Mouse (Mus musculus) Patski (cell line): ENCODE data around the gene Als2cl. TPM values are rescaled to one million over a fixed set of nuclear protein-coding genes. Genes with fewer than 3 reads are reported as not detected.

Experiments
- ATAC-seq: fragments of 100-300 bp; one replicate; pipeline ENCODE4 v1.8.0; 2021
- CTCF ChIA-PET: fragments of 350-600 bp; sonication (Branson Sonifier 250); formaldehyde crosslinking; loops from one replicate; lab custom pipeline; 2022; ENCODE audit warnings: inconsistent platforms; lab: Charles Lee
- POLR2A ChIA-PET: fragments of 350-600 bp; sonication (Branson Sonifier 250); formaldehyde crosslinking; loops from one replicate; lab custom pipeline; 2022; ENCODE audit warnings: antibody characterized with exemption, inconsistent platforms; lab: Charles Lee
- DNase-seq: peaks from one replicate; pipeline ENCODE4 v3.0.0-alpha.2; 2011; ENCODE audit warnings: low read depth, low spot score
- H3K27me3 ChIP-seq: fragments of 371-371 bp; one replicate; pipeline ENCODE4 v1.5.1; 2021
- CTCF ChIP-seq: fragments of 100-300 bp; IDR thresholded peaks from one replicate; pipeline ENCODE4 v1.5.1; 2021
- in situ Hi-C: fragments of 300-500 bp; cut with MboI; formaldehyde crosslinking; loops from 3 replicates; pipeline ENCODE4 v1.11.1; 2018; ENCODE audit warnings: low pct_unique_long_range_greater_than_20kb, mixed read lengths
- polyA plus RNA-seq: library from polyadenylated mRNA; unstranded; gene quantifications from one replicate; pipeline ENCODE4 v1.2.3, GENCODE M21; 2021

Als2cl gene
- polyA plus RNA-seq, 1 experiment from 2014 or later = 69.4 TPM

- no peak for DNase-seq
- ATAC-seq = peak; percentile 63
- in situ Hi-C loops = loop anchor here (10.0 kb wide), 2 partner anchors 235 to 455 kb away; no protein-coding TSS in a partner anchor
- TF ChIP-seq CTCF = no peak
- POLR2A ChIA-PET = interaction anchor here (0.8 to 1.3 kb wide), 6 partner anchors 11 to 155 kb away, joined by 3 to 6 read pairs (median 4); no protein-coding TSS in a partner anchor
- CTCF ChIA-PET = interaction anchor here (0.8 to 1.5 kb wide), 4 partner anchors 9 to 164 kb away, joined by 3 to 4 read pairs (median 4); no protein-coding TSS in a partner anchor
- no peaks in the 10 kb centered on the region for H3K27me3 ChIP-seq
These were observed 410 bp downstream of the Als2cl start, which contains the start of gene Tmie for GRCm38 (mm10) chr9:110879998-110880561. Gene Tmie (minus strand): TSS chr9:110880113.

GRCm38 (mm10) chr9:110880772-110881171, 1.1 kb downstream of the Als2cl start:
- DNase-seq (no peak), ATAC-seq (peak; percentile 68)
- in situ Hi-C loops = no loop called here
- POLR2A ChIA-PET = interaction anchor here (1.0 kb wide), 3 partner anchors 10 to 99 kb away, joined by 3 to 4 read pairs (median 3); no protein-coding TSS in a partner anchor
- CTCF ChIA-PET = interaction anchor here (0.7 to 1.3 kb wide), 2 partner anchors 10 to 99 kb away, joined by 3 to 4 read pairs; no protein-coding TSS in a partner anchor
- no peak for TF ChIP-seq CTCF
- H3K27me3 ChIP-seq = no peaks in the 10 kb centered on the region

GRCm38 (mm10) chr9:110881953-110882352, 2.3 kb downstream of the Als2cl start:
- in situ Hi-C loops = no loop called here
- POLR2A ChIA-PET = no interaction called here
- ATAC-seq (no peak), DNase-seq (no peak)
- CTCF ChIA-PET = interaction anchor here (1.3 kb wide), 1 partner anchor 9 kb away, joined by 4 read pairs; no protein-coding TSS in a partner anchor
- H3K27me3 ChIP-seq = no peaks in the 10 kb centered on the region
- no peak for TF ChIP-seq CTCF

GRCm38 (mm10) chr9:110887388-110888303, 8.0 kb downstream of the Als2cl start:
- TF ChIP-seq CTCF = no peak
- in situ Hi-C loops = no loop called here
- ChIA-PET CTCF (no interaction called here), POLR2A (no interaction called here)
- no peaks in the 10 kb centered on the region for H3K27me3 ChIP-seq
- ATAC-seq = no peak
- no peak for DNase-seq

- no peak for ATAC-seq
- DNase-seq = no peak
- in situ Hi-C loops = no loop called here
These were observed 9.3 kb downstream of the Als2cl start for GRCm38 (mm10) chr9:110888935-110889334.

GRCm38 (mm10) chr9:110890026-110890783, 10.5 kb downstream of the Als2cl start:
- ChIA-PET POLR2A (interaction anchor here (1.4 kb wide), 1 partner anchor 10 kb away, joined by 4 read pairs; the partner anchor contains the start of genes Als2cl and Tmie), CTCF (interaction anchor here (1.0 to 1.1 kb wide), 2 partner anchors 9 to 46 kb away, joined by 3 to 4 read pairs; no protein-coding TSS in a partner anchor)
- in situ Hi-C loops = no loop called here
- DNase-seq = no peak
- no peak for TF ChIP-seq CTCF
- no peaks in the 10 kb centered on the region for H3K27me3 ChIP-seq
- ATAC-seq = no peak

More at GRCm38 (mm10) chr9:110888935-110889334, 9.3 kb downstream of the Als2cl start:
- POLR2A ChIA-PET = no interaction called here
- TF ChIP-seq CTCF = no peak
- no peaks in the 10 kb centered on the region for H3K27me3 ChIP-seq
- CTCF ChIA-PET = interaction anchor here (1.0 kb wide), 1 partner anchor 47 kb away, joined by 3 read pairs; no protein-coding TSS in a partner anchor

- ATAC-seq = no peak
- ChIA-PET CTCF (interaction anchor here (1.1 to 1.9 kb wide), 2 partner anchors 10 to 31 kb away, joined by 4 to 7 read pairs; no protein-coding TSS in a partner anchor), POLR2A (interaction anchor here (1.4 kb wide), 1 partner anchor 11 kb away, joined by 4 read pairs; the partner anchor contains the start of genes Als2cl and Tmie)
- in situ Hi-C loops = no loop called here
- no peak for TF ChIP-seq CTCF
- H3K27me3 ChIP-seq = no peaks in the 10 kb centered on the region
- DNase-seq = no peak
These were observed 11.6 kb downstream of the Als2cl start for GRCm38 (mm10) chr9:110891077-110891828.

- TF ChIP-seq CTCF = no peak
- DNase-seq = no peak
- ChIA-PET POLR2A (no interaction called here), CTCF (interaction anchor here (1.9 kb wide), 1 partner anchor 30 kb away, joined by 7 read pairs; no protein-coding TSS in a partner anchor)
- in situ Hi-C loops = no loop called here
- no peaks in the 10 kb centered on the region for H3K27me3 ChIP-seq
- ATAC-seq = no peak
These were observed 12.9 kb downstream of the Als2cl start for GRCm38 (mm10) chr9:110892552-110892951.

GRCm38 (mm10) chr9:110893429-110893828, 13.8 kb downstream of the Als2cl start:
- ATAC-seq (no peak), DNase-seq (no peak)
- in situ Hi-C loops = no loop called here
- no peak for TF ChIP-seq CTCF
- POLR2A ChIA-PET = no interaction called here
- CTCF ChIA-PET = no interaction called here
- no peaks in the 10 kb centered on the region for H3K27me3 ChIP-seq
